Mouse (Mus musculus): ENCODE results near the gene Zfp324. TPM values are rescaled to one million over a fixed set of nuclear protein-coding genes. Genes with fewer than 3 reads are reported as not detected.
A peak's percentile ranks its signal among the peaks of the same experiment; 100 is the strongest.

The Zfp324 gene
- polyA plus RNA-seq, 1 experiment from 2014 or later: 8.0 TPM

GRCm38 (mm10) chr7:12978931-12979722, 13.5 kb downstream of the Zfp324 start:
- peak overlapping the region; percentile 65; the same call in 1 of the 2 replicates for H3K9ac ChIP-seq (ENCODE audit: low read depth, low read length)

DNA sequence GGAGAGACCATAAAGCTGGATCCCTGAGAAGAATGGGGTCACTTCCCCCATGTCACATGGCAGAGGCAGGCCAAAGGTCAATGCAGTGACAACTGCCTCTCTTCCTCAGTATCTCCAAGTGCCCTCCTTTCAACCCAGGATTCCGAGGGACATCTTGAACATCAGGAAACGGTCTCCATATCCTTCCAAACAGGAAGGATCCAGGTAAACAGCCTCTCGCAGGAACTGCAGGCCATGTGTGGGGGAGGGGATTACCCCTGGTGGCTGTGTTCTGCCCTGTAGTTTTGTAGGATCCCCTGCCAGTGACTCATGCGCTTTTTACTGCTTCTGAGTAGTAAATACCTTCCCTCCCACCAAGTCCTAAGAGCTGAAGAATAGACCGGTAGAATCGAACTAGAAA, 14.1 kb downstream of the Zfp324 start:
- TF ChIP-seq CTCF (IDR thresholded peaks at IDR 0.05; ENCODE audit: low read depth): 0 out of 2 replicates have a peak, but pooled peaks have one; percentile 4
- Histone ChIP-seq H3K9me3 (replicated peaks; ENCODE audit: low read length) (no peaks in the 10 kb centered on the region), H3K27ac (no peak overlapping the region), H3K27me3 (ENCODE audit: insufficient read depth, low read length) (no peaks in the 10 kb centered on the region), H3K4me1 (replicated peaks; ENCODE audit: insufficient read depth, low read length) (peaks cover 5% of the 10 kb centered on the region; the same call in 1 of the 2 replicates), H3K9ac (ENCODE audit: low read depth, low read length) (no peak overlapping the region), H3K4me2 (ENCODE audit: low read length) (no peak overlapping the region), H3K4me3 (replicated peaks; ENCODE audit: low read depth, low read length) (no peak overlapping the region), H3K36me3 (ENCODE audit: insufficient read depth, low read length) (no peaks in the 10 kb centered on the region)
- ATAC-seq (replicated peaks; ENCODE audit: low FRiP score, low read depth) (no peak), DNase-seq (ENCODE audit: low spot score) (peak; percentile 12)
- WGBS: 38% methylated on average over 6 of the region's 6 CpGs

More at GRCm38 (mm10) chr7:12978931-12979722, 13.5 kb downstream of the Zfp324 start:
- H3K4me3 ChIP-seq (replicated peaks; ENCODE audit: low read depth, low read length): peak overlapping the region; percentile 64; the same call in 1 of the 2 replicates
- ATAC-seq (replicated peaks; ENCODE audit: low FRiP score, low read depth) (no peak), DNase-seq (ENCODE audit: low spot score) (peak; percentile 1)
- peak overlapping the region; percentile 60 for H3K4me2 ChIP-seq (ENCODE audit: low read length)
- no peaks in the 10 kb centered on the region for H3K9me3 ChIP-seq (replicated peaks; ENCODE audit: low read length)
- no peaks in the 10 kb centered on the region for H3K27me3 ChIP-seq (ENCODE audit: insufficient read depth, low read length)
- peak overlapping the region; percentile 89; the same call in 1 of the 2 replicates for H3K27ac ChIP-seq
- no peak for TF ChIP-seq CTCF (IDR thresholded peaks at IDR 0.05; ENCODE audit: low read depth)
- H3K36me3 ChIP-seq (ENCODE audit: insufficient read depth, low read length): no peaks in the 10 kb centered on the region
- H3K4me1 ChIP-seq (replicated peaks; ENCODE audit: insufficient read depth, low read length): peaks cover 5% of the 10 kb centered on the region; the same call in 1 of the 2 replicates
- 74% methylated on average over 18 of the region's 18 CpGs for WGBS

DNA sequence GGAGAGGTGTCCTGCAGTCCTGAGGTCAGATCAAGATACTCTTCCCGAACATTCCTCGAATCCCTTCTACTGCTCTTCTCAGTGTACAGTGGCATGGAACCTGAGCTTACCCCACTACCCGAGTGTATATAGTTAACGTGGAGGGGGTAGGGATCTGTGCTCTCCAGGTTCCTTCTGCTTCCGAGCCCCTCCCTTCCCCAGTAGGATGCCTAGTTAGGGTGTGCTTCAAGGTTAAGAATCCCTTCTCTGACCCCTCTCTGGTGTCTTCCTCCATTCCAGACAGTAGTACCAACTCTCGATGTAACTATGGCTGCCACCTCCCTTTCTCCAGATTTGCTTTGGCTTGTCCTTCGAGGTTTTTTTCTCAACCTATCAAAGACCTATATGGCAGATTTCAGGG, 14.7 kb downstream of the Zfp324 start:
- 83% methylated on average over 7 of the region's 7 CpGs for WGBS
- TF ChIP-seq CTCF (IDR thresholded peaks at IDR 0.05; ENCODE audit: low read depth): no peak
- no peaks in the 10 kb centered on the region for H3K27me3 ChIP-seq (ENCODE audit: insufficient read depth, low read length)
- H3K4me2 ChIP-seq (ENCODE audit: low read length): no peak overlapping the region
- H3K4me3 ChIP-seq (replicated peaks; ENCODE audit: low read depth, low read length): no peak overlapping the region
- H3K9me3 ChIP-seq (replicated peaks; ENCODE audit: low read length): no peaks in the 10 kb centered on the region
- no peak for ATAC-seq (replicated peaks; ENCODE audit: low FRiP score, low read depth)
- H3K4me1 ChIP-seq (replicated peaks; ENCODE audit: insufficient read depth, low read length): peaks cover 5% of the 10 kb centered on the region; the same call in 1 of the 2 replicates
- H3K36me3 ChIP-seq (ENCODE audit: insufficient read depth, low read length): no peaks in the 10 kb centered on the region
- DNase-seq (ENCODE audit: low spot score): peak; percentile 1
- H3K9ac ChIP-seq (ENCODE audit: low read depth, low read length): no peak overlapping the region
- H3K27ac ChIP-seq: no peak overlapping the region

DNA sequence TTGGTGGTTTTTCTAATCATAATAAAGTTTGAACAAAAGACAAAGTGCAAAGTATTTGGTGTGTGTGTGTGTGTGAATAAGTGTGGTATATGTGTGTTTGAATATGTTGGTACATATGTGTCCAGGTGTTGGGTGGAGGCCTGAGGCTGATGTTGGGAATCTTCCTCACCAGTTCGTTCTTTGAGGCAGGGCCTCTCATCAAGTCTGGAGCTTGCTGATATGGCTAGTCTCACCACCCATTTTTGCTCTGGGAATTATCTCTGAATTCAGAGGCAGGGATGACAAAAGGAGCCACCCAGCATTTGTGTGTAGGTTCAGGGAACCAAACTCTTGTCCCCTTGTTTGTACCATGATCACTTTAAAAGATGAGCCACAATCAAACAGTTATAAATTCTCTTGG, 20.1 kb downstream of the Zfp324 start:
- ATAC-seq (replicated peaks; ENCODE audit: low FRiP score, low read depth): no peak
- no peaks in the 10 kb centered on the region for H3K9me3 ChIP-seq (replicated peaks; ENCODE audit: low read length)
- TF ChIP-seq CTCF (IDR thresholded peaks at IDR 0.05; ENCODE audit: low read depth): no peak

DNA sequence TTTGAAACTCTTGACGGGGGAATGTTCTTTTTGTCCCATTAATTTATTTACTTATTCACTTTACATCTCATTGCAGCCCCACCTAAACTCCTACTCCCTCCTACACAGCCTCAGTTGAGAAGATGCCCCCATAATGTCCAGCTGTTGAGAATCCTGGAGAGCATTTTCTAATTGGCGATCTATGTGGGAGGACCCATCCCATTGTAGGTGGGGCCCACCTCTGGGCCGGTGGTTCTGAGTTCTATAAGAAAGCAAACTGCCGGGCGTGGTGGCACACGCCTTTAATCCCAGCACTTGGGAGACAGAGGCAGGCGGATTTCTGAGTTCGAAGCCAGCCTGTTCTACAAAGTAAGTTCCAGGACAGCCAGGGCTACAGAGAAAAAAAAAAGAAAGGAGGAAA, 21.3 kb downstream of the Zfp324 start:
- Histone ChIP-seq H3K9me3 (replicated peaks; ENCODE audit: low read length) (no peaks in the 10 kb centered on the region), H3K4me3 (replicated peaks; ENCODE audit: low read depth, low read length) (no peak overlapping the region), H3K27ac (no peak overlapping the region), H3K9ac (ENCODE audit: low read depth, low read length) (no peak overlapping the region), H3K4me2 (ENCODE audit: low read length) (no peak overlapping the region), H3K4me1 (replicated peaks; ENCODE audit: insufficient read depth, low read length) (no peaks in the 10 kb centered on the region), H3K36me3 (ENCODE audit: insufficient read depth, low read length) (no peaks in the 10 kb centered on the region), H3K27me3 (ENCODE audit: insufficient read depth, low read length) (no peaks in the 10 kb centered on the region)
- DNase-seq (ENCODE audit: low spot score) (no peak), ATAC-seq (replicated peaks; ENCODE audit: low FRiP score, low read depth) (no peak)
- 83% methylated on average over 8 of the region's 8 CpGs for WGBS
- TF ChIP-seq CTCF (IDR thresholded peaks at IDR 0.05; ENCODE audit: low read depth): no peak

More for the DNA sequence above, 20.1 kb downstream of the Zfp324 start:
- H3K4me2 ChIP-seq (ENCODE audit: low read length): no peak overlapping the region
- H3K4me1 ChIP-seq (replicated peaks; ENCODE audit: insufficient read depth, low read length): no peaks in the 10 kb centered on the region
- H3K4me3 ChIP-seq (replicated peaks; ENCODE audit: low read depth, low read length): no peak overlapping the region
- H3K27ac ChIP-seq: no peak overlapping the region
- no peak overlapping the region for H3K9ac ChIP-seq (ENCODE audit: low read depth, low read length)
- no peak for DNase-seq (ENCODE audit: low spot score)
- 80% methylated on average over 1 of the region's 1 CpGs for WGBS
- no peaks in the 10 kb centered on the region for H3K27me3 ChIP-seq (ENCODE audit: insufficient read depth, low read length)
- H3K36me3 ChIP-seq (ENCODE audit: insufficient read depth, low read length): no peaks in the 10 kb centered on the region

DNA sequence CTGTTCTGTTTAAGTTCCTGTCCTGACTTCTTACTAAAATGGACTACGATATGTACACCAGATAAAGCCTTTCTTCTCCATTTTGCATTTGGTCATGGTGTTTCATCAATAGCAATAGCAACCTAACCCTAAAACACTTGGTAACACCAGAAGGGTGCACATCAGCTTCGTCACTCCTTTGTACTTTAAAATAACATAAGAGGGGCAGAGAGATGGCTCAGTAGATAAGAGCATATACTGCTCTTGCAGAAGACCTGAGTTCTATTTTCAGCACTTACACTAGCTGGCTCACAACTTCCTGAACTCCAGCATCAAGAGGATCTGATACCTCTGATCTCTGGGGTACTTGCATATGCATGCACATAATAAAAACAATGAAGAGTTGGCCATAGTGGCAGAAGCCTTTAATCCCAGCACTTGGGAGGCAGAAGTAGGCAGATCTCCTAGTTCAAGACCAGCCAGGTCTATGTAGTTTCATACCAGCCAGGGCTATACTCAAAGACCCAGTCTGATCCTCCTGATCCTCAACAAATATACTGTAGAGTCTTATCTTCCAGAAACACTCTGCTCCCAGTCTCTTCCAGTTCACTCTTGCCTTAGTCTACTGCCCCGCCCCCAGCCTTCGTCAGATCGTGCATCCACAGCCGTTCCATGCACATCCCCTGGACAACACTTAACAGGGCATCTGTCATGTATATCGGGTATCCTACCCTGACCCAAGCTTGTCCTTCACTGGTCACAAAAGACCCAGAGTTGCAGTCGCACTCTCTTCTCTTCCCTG, 22.0 kb downstream of the Zfp324 start:
- Histone ChIP-seq H3K27me3 (ENCODE audit: insufficient read depth, low read length) (no peaks in the 10 kb centered on the region), H3K27ac (no peak overlapping the region), H3K4me3 (replicated peaks; ENCODE audit: low read depth, low read length) (no peak overlapping the region), H3K4me2 (ENCODE audit: low read length) (no peak overlapping the region), H3K9ac (ENCODE audit: low read depth, low read length) (no peak overlapping the region), H3K4me1 (replicated peaks; ENCODE audit: insufficient read depth, low read length) (no peaks in the 10 kb centered on the region), H3K36me3 (ENCODE audit: insufficient read depth, low read length) (no peaks in the 10 kb centered on the region), H3K9me3 (replicated peaks; ENCODE audit: low read length) (no peaks in the 10 kb centered on the region)
- no peak for TF ChIP-seq CTCF (IDR thresholded peaks at IDR 0.05; ENCODE audit: low read depth)
- no peak for ATAC-seq (replicated peaks; ENCODE audit: low FRiP score, low read depth)
- no peak for DNase-seq (ENCODE audit: low spot score)
- 84% methylated on average over 8 of the region's 8 CpGs for WGBS

All from kidney, postnatal 0 days (tissue).